Mouse (Mus musculus) retina, postnatal 7 days (tissue): ENCODE data around the gene Mid1.
"Not testable (repeated sequence)": the region's sequence is repeated elsewhere in the genome, so short reads cannot be mapped to it uniquely, and the experiment has no call there.

Source experiments
- DNase-seq: peaks from one replicate; pipeline ENCODE4 v3.0.0-alpha.2; 2012; ENCODE audit warnings: low read depth, low spot score

The Mid1 gene

DNA sequence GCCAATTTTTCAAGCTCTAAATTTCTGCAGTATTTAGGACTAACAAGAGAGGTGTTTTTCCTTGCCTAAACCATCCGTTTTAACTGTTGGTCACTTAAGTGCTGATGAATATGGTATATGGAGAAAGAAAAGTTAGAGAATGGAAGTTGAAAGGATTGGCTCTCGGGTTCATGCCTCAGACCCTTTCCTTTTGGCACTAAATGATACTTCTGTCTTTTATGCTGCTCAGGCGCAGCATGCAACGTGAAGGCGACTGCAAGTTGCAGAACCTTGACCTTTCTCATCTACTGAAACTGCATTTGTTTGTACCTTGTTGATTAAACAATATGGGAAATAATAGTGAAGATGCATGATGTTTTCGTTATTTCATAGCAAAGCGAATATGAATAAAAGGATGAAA is 285.5 kb downstream of the Mid1 start:
- not testable (repeated sequence) for DNase-seq

DNA sequence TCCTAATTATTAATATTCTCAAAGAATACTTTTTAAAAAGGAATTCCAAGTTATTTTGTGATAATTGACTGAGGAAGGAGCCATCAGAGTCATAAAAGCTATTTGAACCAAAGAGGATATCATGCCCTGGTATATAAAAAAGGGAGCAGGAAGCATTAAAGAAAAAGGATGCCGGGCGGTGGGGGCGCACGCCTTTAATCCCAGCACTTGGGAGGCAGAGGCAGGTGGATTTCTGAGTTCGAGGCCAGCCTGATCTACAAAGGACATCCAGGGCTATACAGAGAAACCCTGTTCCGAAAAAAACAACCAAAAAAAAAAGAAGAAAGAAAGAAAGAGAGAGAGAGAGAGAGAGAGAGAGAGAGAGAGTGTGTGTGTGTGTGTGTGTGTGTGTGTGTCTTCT is 286.6 kb downstream of the Mid1 start:
- not testable (repeated sequence) for DNase-seq

- DNase-seq: not testable (repeated sequence)
Observed at GRCm38 (mm10) chrX:169972131-169972530, 287.1 kb downstream of the Mid1 start.

DNA sequence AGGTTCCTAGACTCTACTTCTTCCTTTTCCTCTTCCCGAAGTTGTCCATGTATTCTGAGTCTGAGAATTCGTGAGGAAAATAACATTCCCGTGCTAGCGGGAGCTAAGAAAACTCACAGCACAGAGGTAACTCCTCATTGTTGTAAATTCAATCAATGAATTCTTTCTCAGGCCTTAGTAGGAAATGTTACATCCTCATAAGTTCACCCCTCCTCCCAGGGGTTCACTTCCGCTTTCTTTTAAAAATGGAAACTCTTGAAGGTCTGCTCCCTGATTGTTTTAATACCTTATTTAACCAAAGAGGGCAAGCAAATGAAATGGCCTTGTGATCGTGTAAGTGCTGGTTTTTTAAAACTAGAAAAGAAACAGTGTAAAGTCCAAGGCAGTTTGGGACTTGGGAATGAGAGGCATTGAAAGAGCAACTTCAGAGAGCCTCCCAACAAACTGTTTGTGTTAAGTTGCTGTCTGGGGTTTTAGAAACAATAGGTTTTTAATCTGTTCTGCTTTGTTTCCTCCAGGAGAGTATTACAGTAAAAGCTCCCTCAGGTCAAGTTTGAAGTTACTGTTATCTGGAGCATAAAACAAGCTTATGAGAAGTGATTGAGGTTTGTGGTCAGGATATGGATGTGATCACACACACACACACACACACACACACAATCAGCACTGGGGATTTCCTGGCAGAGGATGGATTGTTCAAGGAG is 287.9 kb downstream of the Mid1 start:
- not testable (repeated sequence) for DNase-seq

GRCm38 (mm10) chrX:169973806-169974205 is 288.8 kb downstream of the Mid1 start:
- DNase-seq: not testable (repeated sequence)

- not testable (repeated sequence) for DNase-seq
Observed at GRCm38 (mm10) chrX:169974456-169974855, 289.5 kb downstream of the Mid1 start.

DNA sequence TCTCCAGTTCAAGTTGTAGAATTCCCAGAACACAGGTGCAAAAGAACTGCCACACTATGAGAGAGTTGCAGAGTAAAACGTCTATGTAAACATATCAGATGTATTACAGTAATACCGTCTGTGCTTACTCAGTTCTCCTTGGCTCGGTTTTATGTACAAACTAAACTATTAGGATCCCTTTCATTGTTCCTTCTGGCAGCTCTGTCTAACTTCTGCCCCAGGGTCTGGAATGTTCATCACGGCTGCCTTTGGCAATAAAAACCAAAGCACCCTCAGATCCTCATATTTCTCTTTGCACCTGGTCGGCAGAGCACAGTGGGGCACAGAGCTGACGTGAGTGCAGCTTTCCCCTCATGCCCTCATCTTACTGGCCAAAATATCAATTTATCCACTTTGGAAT is 290.0 kb downstream of the Mid1 start:
- not testable (repeated sequence) for DNase-seq

DNA sequence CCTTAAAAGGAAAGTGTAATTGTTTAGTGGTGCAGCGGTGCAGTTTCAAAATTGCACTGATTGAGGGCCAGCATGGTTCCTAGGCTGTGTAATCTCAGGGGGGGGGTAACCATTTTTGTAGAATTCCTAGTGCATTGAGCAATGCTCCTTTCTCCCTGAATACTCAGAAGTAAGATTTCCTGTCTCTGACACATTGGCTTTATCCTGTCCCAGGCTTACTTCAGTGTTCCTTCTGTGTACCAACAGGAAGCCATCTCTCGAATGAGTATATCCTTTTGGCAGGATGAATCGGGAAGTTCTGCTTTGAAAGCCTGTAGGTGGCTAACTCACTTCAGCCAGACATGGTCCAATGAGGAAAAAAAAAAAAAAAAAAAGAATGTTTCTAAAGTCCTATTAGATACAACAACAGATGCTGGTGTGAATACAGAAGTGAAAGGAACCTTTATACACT is 290.7 kb downstream of the Mid1 start:
- DNase-seq: not testable (repeated sequence)

GRCm38 (mm10) chrX:169976340-169976739 is 291.3 kb downstream of the Mid1 start:
- not testable (repeated sequence) for DNase-seq

GRCm38 (mm10) chrX:169977856-169978435 is 292.9 kb downstream of the Mid1 start:
- not testable (repeated sequence) for DNase-seq

- not testable (repeated sequence) for DNase-seq
Observed at GRCm38 (mm10) chrX:169978436-169979381, 293.7 kb downstream of the Mid1 start.

DNA sequence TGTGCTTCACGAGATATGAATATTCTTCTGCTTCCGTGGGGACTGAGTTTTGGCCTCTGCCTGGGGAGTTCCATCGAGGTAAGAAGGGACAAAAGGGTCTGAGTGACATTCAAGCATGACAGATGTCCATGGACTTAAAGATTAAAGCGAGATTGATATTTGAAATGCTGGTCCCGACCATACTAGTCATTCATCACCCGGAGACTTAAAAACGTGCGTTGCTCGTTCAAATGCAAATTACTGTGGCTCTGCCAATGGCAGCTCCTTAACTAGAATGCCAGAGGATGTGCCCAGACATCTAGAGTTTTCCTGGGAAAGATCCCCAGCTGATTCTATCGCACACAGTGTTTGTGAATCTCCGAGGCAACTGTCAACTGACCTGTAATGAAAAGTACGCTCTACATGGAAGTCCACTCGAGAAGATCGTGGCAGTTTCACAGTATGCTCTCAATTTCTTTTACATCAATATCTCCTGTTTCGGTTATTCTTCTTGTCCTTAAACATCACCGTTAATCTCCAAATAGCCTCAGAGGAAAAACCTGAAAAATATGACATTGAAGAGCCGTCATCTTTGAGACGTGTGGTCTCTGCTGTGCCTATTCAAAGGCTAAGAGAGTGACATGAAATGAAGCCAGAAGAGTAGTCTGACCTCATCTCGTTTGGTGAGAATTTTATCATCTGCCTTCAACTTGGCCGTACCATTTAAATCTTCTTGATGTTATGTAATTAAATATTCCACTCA is 294.6 kb downstream of the Mid1 start:
- not testable (repeated sequence) for DNase-seq

GRCm38 (mm10) chrX:169980203-169980556 is 295.2 kb downstream of the Mid1 start:
- DNase-seq: not testable (repeated sequence)

DNA sequence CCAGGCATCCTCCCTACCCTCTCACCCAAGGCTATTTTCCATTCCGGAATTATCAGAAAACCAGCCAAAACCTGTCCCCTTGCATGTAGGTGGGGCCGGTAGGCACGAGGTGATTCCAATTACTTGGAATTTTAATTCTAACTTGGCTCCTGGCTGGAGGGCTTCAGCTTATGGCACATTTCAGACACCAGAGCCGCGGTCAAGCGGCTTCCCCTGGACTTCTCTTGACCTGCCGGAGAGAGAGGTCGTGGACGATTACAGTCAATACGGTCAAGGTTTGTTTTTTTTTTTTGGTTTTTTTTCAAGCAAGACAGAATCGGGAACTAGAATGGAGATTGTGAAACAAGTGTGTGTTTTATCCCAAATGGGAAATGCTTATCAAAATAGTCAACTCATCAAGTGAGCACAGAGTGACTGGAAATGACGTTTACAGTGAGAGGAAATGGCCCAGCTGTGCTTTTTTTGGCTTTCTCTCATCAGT is 295.9 kb downstream of the Mid1 start:
- no peak for DNase-seq

DNA sequence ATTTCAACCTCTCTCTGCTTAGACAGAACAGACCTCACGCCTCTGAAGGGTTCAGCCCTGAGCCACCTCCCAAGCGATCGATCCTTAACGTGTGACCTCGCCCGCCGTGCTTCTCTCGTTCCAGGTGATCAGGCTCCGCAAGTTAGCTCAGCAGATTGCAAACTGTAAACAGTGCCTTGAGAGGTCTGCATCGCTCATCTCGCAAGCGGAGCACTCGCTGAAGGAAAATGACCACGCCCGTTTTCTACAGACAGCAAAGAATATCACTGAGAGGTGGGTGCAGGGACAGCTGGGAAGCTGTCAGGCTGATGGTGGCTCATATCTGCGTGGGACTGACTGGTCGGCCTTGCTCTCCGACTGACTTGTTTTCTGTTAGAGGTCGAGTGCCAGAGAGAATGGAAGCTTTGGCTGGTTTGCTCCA is 296.8 kb downstream of the Mid1 start:
- DNase-seq: not testable (repeated sequence)

DNA sequence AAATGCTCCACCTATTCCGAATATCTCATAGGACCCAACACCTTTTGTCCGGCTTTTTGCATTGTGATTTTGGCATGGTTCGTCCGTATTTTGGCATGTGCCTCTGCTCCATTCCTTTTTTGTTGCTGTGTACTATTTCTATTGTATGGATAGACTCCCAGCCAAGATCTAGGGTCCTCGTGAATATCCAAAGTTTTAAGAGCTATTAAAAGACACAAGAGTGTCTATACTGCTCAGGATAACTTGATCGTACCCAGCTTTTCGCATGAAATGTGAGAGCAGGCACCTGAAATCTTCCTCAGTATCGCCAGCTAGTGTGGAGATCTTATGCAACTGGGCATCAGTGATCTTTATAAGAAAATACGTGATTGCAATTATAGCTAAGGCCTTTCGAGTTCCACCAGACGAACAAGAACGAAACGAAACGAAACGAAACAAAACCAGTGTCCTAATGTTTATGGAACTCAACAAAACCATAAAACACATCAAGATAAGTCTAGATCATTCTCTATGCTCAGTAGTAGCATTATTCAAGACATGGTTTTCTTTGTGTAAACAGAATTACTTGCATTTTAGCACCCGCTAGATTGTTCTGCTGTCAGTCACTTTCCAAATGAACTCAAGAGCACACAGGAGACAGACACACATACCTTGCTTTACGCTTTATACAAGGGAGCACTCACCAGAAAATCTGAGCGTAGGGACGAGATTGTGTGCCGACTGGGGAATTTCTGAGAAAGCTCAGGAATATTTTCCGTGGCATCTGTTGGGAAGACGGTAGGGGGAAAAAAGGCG is 297.8 kb downstream of the Mid1 start:
- DNase-seq: not testable (repeated sequence)

DNA sequence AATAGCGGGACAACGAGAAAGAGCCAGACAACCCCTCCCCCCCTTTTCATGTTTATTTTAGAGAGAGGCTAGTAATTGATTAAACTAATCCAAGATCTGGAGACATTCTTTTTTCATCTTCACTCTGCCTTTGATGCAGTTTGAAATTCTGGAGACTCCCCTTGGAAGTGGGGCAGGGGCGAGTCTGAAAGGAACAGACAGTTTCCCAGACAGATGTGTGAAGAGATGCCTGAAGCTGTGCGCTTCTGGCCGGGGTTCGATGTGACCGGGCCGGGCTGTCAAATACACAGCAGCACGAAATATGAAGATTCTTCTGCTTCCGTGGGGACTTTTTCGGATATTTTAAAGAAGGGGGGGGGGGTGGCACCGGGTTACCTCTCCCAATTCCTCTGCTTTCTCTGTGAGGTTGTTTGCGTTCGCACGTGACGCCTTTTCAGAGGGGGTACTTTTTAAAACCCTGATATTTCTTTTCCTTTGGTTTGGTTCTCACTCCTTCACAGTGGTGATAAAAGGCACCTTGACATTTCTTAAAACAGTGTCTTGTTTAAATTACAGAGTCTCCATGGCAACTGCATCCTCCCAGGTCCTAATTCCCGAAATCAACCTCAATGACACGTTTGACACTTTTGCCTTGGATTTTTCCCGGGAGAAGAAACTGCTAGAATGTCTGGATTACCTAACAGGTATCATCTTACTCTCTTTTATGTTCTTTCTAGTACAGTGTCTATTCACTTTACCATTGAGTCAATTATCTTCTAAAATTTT is 298.6 kb downstream of the Mid1 start:
- DNase-seq: not testable (repeated sequence)

GRCm38 (mm10) chrX:169984331-169984730 is 299.3 kb downstream of the Mid1 start:
- DNase-seq: not testable (repeated sequence)

DNA sequence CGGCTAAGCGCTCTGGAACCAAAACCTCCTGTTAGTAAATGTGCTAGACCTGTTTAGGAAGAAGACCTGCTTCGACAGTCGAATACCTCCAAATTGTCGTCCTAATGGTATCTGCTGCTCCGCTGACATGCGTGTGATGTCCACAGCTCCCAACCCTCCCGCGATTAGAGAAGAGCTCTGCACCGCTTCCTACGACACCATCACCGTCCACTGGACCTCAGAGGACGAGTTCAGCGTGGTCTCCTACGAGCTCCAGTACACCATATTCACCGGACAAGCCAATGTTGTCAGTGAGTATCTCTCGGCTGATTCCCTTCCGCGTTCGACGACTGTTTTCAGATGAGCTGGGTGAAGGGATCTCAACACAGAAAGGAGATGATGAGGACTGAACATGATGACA is 299.9 kb downstream of the Mid1 start:
- DNase-seq: not testable (repeated sequence)

GRCm38 (mm10) chrX:169985796-169986195 is 300.8 kb downstream of the Mid1 start:
- not testable (repeated sequence) for DNase-seq
